Mouse (Mus musculus) cortical plate, adult 2 months (tissue): ENCODE data around the gene Clptm1. TPM values are rescaled to one million over a fixed set of nuclear protein-coding genes. Genes with fewer than 3 reads are reported as not detected.

Experiments used
- H3K27ac ChIP-seq: fragments of 200-500 bp; 2 replicates; pipeline ENCODE4 v1.5.1; 2012; ENCODE audit warnings: low read length, control low read depth, inconsistent platforms; ENCODE audit not compliant: insufficient read depth
- H3K4me1 ChIP-seq: fragments of 200-500 bp; 2 replicates; pipeline ENCODE4 v1.6.1; 2011; ENCODE audit warnings: low read length; ENCODE audit not compliant: control insufficient read depth, insufficient read depth
- H3K4me3 ChIP-seq: fragments of 200-500 bp; 2 replicates; pipeline ENCODE4 v1.5.1; 2011; ENCODE audit warnings: mild to moderate bottlenecking, low read length, control low read depth; ENCODE audit not compliant: insufficient read depth
- CTCF ChIP-seq: fragments of 200-500 bp; IDR thresholded peaks from 2 replicates; pipeline ENCODE4 v1.5.1; 2011; ENCODE audit warnings: mild to moderate bottlenecking, control low read depth, low read length; ENCODE audit not compliant: insufficient read depth; ENCODE audit errors: extremely low read depth
- POLR2A ChIP-seq: fragments of 200-500 bp; IDR thresholded peaks from 2 replicates; pipeline ENCODE4 v1.6.1; 2011; ENCODE audit warnings: mild to moderate bottlenecking, low read length, control low read depth; ENCODE audit not compliant: insufficient read depth; ENCODE audit errors: extremely low read depth
- polyA plus RNA-seq: library from polyadenylated mRNA; depleted of rRNA; stranded (reverse); fragments of >200 nt; gene quantifications from 2 replicates; pipeline ENCODE4 v1.2.3, GENCODE M21; 2012

Gene Clptm1
- polyA plus RNA-seq, 1 experiment: 147 TPM

GRCm38 (mm10) chr7:19700299-19701068 is 35.7 kb upstream of the Clptm1 start:
- peak overlapping the region; percentile 38; the same call in 1 of the 2 replicates for H3K27ac ChIP-seq
- H3K4me3 ChIP-seq: no peak overlapping the region
- H3K4me1 ChIP-seq: peaks cover 4% of the 10 kb centered on the region; the same call in 1 of the 2 replicates
- no peak for TF ChIP-seq CTCF
- TF ChIP-seq POLR2A: no peak

GRCm38 (mm10) chr7:19699827-19700148 is 35.0 kb upstream of the Clptm1 start:
- H3K27ac ChIP-seq: peak overlapping the region; percentile 62; the same call in 1 of the 2 replicates
- H3K4me1 ChIP-seq: peaks cover 4% of the 10 kb centered on the region; the same call in 1 of the 2 replicates
- no peak for TF ChIP-seq CTCF
- TF ChIP-seq POLR2A: no peak
- H3K4me3 ChIP-seq: no peak overlapping the region

- TF ChIP-seq CTCF: no peak
- peak; percentile 83 for TF ChIP-seq POLR2A
These were observed 34.3 kb upstream of the Clptm1 start, which contains the start of gene Apoe for GRCm38 (mm10) chr7:19698907-19699826. Gene Apoe (minus strand): TSS chr7:19699188.

GRCm38 (mm10) chr7:19697949-19698906 is 33.4 kb upstream of the Clptm1 start:
- 0 out of 2 replicates have a peak overlapping the region, but pooled peaks have one; percentile 9 for H3K27ac ChIP-seq
- 0 out of 2 replicates have a peak, but pooled peaks have one; percentile 20 for TF ChIP-seq POLR2A
- TF ChIP-seq CTCF: no peak
- peaks cover 4% of the 10 kb centered on the region; the same call in 1 of the 2 replicates for H3K4me1 ChIP-seq
- peak overlapping the region; percentile 28 for H3K4me3 ChIP-seq

More at GRCm38 (mm10) chr7:19698907-19699826, 34.3 kb upstream of the Clptm1 start, which contains the start of gene Apoe:
- H3K4me1 ChIP-seq: peaks cover 4% of the 10 kb centered on the region; the same call in 1 of the 2 replicates
- peak within 1 kb of the TSS; percentile 28 for H3K4me3 ChIP-seq
- peak within 1 kb of the TSS; percentile 62; the same call in 1 of the 2 replicates for H3K27ac ChIP-seq

GRCm38 (mm10) chr7:19696336-19696873 is 31.6 kb upstream of the Clptm1 start:
- TF ChIP-seq CTCF (no peak), POLR2A (no peak)

GRCm38 (mm10) chr7:19695881-19696280 is 31.0 kb upstream of the Clptm1 start:
- Histone ChIP-seq H3K27ac (no peak overlapping the region), H3K4me1 (peaks cover 4% of the 10 kb centered on the region; the same call in 1 of the 2 replicates), H3K4me3 (peak overlapping the region; percentile 28; the same call in 1 of the 2 replicates)
- no peak for TF ChIP-seq POLR2A
- no peak for TF ChIP-seq CTCF

More at GRCm38 (mm10) chr7:19696336-19696873, 31.6 kb upstream of the Clptm1 start:
- Histone ChIP-seq H3K4me1 (peaks cover 4% of the 10 kb centered on the region; the same call in 1 of the 2 replicates), H3K27ac (no peak overlapping the region), H3K4me3 (peak overlapping the region; percentile 28; the same call in 1 of the 2 replicates)

- H3K27ac ChIP-seq: no peak overlapping the region
- no peak overlapping the region for H3K4me3 ChIP-seq
- no peak for TF ChIP-seq CTCF
- TF ChIP-seq POLR2A: no peak
- peaks cover 4% of the 10 kb centered on the region; the same call in 1 of the 2 replicates for H3K4me1 ChIP-seq
These were observed 30.4 kb upstream of the Clptm1 start for GRCm38 (mm10) chr7:19695213-19695594.

GRCm38 (mm10) chr7:19694336-19695212 is 29.7 kb upstream of the Clptm1 start:
- peak overlapping the region; percentile 57; the same call in 1 of the 2 replicates for H3K27ac ChIP-seq
- H3K4me1 ChIP-seq: peaks cover 4% of the 10 kb centered on the region; the same call in 1 of the 2 replicates
- H3K4me3 ChIP-seq: no peak overlapping the region
- TF ChIP-seq POLR2A (no peak), CTCF (no peak)
